15 mouse cellular contexts compared by ENCODE assay signal in the genomic region with DNA sequence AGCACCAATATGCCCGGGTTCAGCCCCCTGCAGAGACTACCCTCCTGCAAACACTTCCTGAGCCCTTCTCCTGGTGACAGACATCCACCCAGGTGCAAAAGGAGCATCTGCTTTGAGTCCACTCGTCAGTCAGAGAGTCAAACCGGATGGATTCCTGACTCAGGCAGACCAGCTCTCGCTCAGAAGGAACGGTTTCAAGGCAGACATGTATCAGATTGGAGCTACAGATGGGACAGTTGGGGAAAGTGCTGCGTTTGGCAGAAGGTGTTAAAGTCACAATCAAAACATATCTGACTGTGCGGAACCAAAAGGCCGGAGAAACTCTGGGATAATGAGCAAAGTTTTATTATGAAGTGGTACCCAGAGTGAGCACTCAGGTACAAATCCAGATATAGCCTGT. TPM values are rescaled to one million over a fixed set of nuclear protein-coding genes. Genes with fewer than 3 reads are reported as not detected.
A peak's percentile ranks its signal among the peaks of the same experiment; 100 is the strongest.
DNase-seq lines count a peak whose midpoint lies in the region; ATAC-seq and TF ChIP-seq lines count a peak whose summit lies in the region.
"Had no signal": no experiment of that assay in that cellular context is flagged by ENCODE, and none has a peak within 500 bp of the region (broad histone marks: within the 10 kb centered on the region; RNA-seq: fewer than 3 reads in every experiment).

No protein-coding gene starts in this region.

- DNase-seq in hindbrain, embryonic 14.5 days (ENCODE audit: low spot score) = no peak
- peak; percentile 63 to 65 for DNase-seq in layer of hippocampus, adult 2 months (ENCODE audit: low spot score in 2 of 2)
- no peak for DNase-seq in left cerebral cortex, adult 9 months (ENCODE audit: low spot score in 2 of 2)
- DNase-seq in cerebellum, adult 9-11 months = no peak
- no peak for DNase-seq in left cerebral cortex, postnatal 4 days
- DNase-seq: cerebellum, adult 9-10 months; gastrocnemius, postnatal 10 days; kidney, postnatal 10 days; liver, postnatal 0 days; lung, postnatal 4 days had no signal

- H3K9me3 ChIP-seq in hindbrain, embryonic 13.5 days = no peaks in the 10 kb centered on the region
- no peaks in the 10 kb centered on the region for H3K9me3 ChIP-seq in hindbrain, embryonic 14.5 days (ENCODE audit: control insufficient read depth, low read length)
- H3K9me3 ChIP-seq in embryonic facial prominence, embryonic 13.5 days = no peaks in the 10 kb centered on the region
- H3K9me3 ChIP-seq in limb, embryonic 13.5 days = no peaks in the 10 kb centered on the region
- H3K9me3 ChIP-seq: midbrain, embryonic 12.5 days had no signal

- 82% methylated on average over 8 of the region's 8 CpGs for WGBS in hindbrain, embryonic 13.5 days
- 83% methylated on average over 8 of the region's 8 CpGs for WGBS in hindbrain, embryonic 14.5 days
- 73% methylated on average over 8 of the region's 8 CpGs for WGBS in embryonic facial prominence, embryonic 13.5 days
- WGBS in limb, embryonic 13.5 days = 59% methylated on average over 8 of the region's 8 CpGs

- no peak for TF ChIP-seq CTCF in layer of hippocampus, adult 2 months (conservative IDR thresholded peaks at IDR 0.05)

- ATAC-seq in hindbrain, embryonic 13.5 days (ENCODE audit: low FRiP score) = no peak
- no peak for ATAC-seq in hindbrain, embryonic 14.5 days (ENCODE audit: low FRiP score)
- no peak for ATAC-seq in embryonic facial prominence, embryonic 13.5 days (ENCODE audit: insufficient number of reproducible peaks, insufficient read depth, low FRiP score, low TSS enrichment, low read depth)
- ATAC-seq in limb, embryonic 13.5 days (ENCODE audit: low FRiP score, low read depth) = no peak
- ATAC-seq: inflammation-experienced regulatory T-cells, adult 6 months; liver, postnatal 0 days had no signal

- H3K27me3 ChIP-seq in hindbrain, embryonic 13.5 days = no peaks in the 10 kb centered on the region
- no peaks in the 10 kb centered on the region for H3K27me3 ChIP-seq in hindbrain, embryonic 14.5 days (ENCODE audit: control insufficient read depth, insufficient read depth, low read length)
- H3K27me3 ChIP-seq in embryonic facial prominence, embryonic 13.5 days = no peaks in the 10 kb centered on the region
- no peaks in the 10 kb centered on the region for H3K27me3 ChIP-seq in limb, embryonic 13.5 days
- H3K27me3 ChIP-seq: midbrain, embryonic 12.5 days had no signal

- intact Hi-C loops in left cerebral cortex, postnatal 4 days (cut with DNase I) = no loop called here

- H3K4me3 ChIP-seq in hindbrain, embryonic 13.5 days = no peak overlapping the region
- H3K4me3 ChIP-seq in hindbrain, embryonic 14.5 days (replicated peaks; ENCODE audit: low read length) = no peak overlapping the region
- H3K4me3 ChIP-seq in embryonic facial prominence, embryonic 13.5 days = no peak overlapping the region
- no peak overlapping the region for H3K4me3 ChIP-seq in layer of hippocampus, adult 2 months
- no peak overlapping the region for H3K4me3 ChIP-seq in limb, embryonic 13.5 days
- H3K4me3 ChIP-seq: midbrain, embryonic 12.5 days had no signal

- no peak overlapping the region for H3K4me2 ChIP-seq in hindbrain, embryonic 13.5 days
- no peak overlapping the region for H3K4me2 ChIP-seq in hindbrain, embryonic 14.5 days (replicated peaks)
- no peak overlapping the region for H3K4me2 ChIP-seq in embryonic facial prominence, embryonic 13.5 days
- H3K4me2 ChIP-seq in limb, embryonic 13.5 days (replicated peaks) = peak overlapping the region; percentile 46
- H3K4me2 ChIP-seq: midbrain, embryonic 12.5 days had no signal

- H3K9ac ChIP-seq in hindbrain, embryonic 13.5 days = peak overlapping the region; percentile 35; the same call in 1 of the 2 replicates
- H3K9ac ChIP-seq in hindbrain, embryonic 14.5 days = no peak overlapping the region
- H3K9ac ChIP-seq in embryonic facial prominence, embryonic 13.5 days = 0 out of 2 replicates have a peak overlapping the region, but pooled peaks have one; percentile 16
- H3K9ac ChIP-seq in limb, embryonic 13.5 days = peak overlapping the region; percentile 1; the same call in 1 of the 2 replicates
- H3K9ac ChIP-seq: liver, postnatal 0 days; midbrain, embryonic 12.5 days had no signal

- H3K27ac ChIP-seq in hindbrain, embryonic 13.5 days = no peak overlapping the region
- H3K27ac ChIP-seq in hindbrain, embryonic 14.5 days = no peak overlapping the region
- 0 out of 2 replicates have a peak overlapping the region, but pooled peaks have one; percentile 48 for H3K27ac ChIP-seq in embryonic facial prominence, embryonic 13.5 days
- H3K27ac ChIP-seq in layer of hippocampus, adult 2 months = peak overlapping the region; percentile 73
- peak overlapping the region; percentile 49; the same call in 1 of the 2 replicates for H3K27ac ChIP-seq in limb, embryonic 13.5 days
- H3K27ac ChIP-seq: midbrain, embryonic 12.5 days had no signal

- peaks cover 22% of the 10 kb centered on the region for H3K4me1 ChIP-seq in hindbrain, embryonic 13.5 days (replicated peaks)
- no peaks in the 10 kb centered on the region; the same call in 1 of the 2 replicates for H3K4me1 ChIP-seq in hindbrain, embryonic 14.5 days (replicated peaks; ENCODE audit: control insufficient read depth, insufficient read depth, low read length)
- peaks cover 18% of the 10 kb centered on the region for H3K4me1 ChIP-seq in embryonic facial prominence, embryonic 13.5 days
- peaks cover 18% of the 10 kb centered on the region for H3K4me1 ChIP-seq in limb, embryonic 13.5 days

- H3K36me3 ChIP-seq in hindbrain, embryonic 13.5 days = peaks cover 29% of the 10 kb centered on the region
- H3K36me3 ChIP-seq in hindbrain, embryonic 14.5 days (replicated peaks; ENCODE audit: control insufficient read depth, insufficient read depth) = peaks cover 14% of the 10 kb centered on the region; the same call in 1 of the 2 replicates
- H3K36me3 ChIP-seq in embryonic facial prominence, embryonic 13.5 days = peaks cover 27% of the 10 kb centered on the region
- peaks cover 40% of the 10 kb centered on the region for H3K36me3 ChIP-seq in limb, embryonic 13.5 days

RNA-seq across cellular contexts. Expression of a gene that starts 29.1 kb away (rescaled TPM):
- polyA plus RNA-seq in hindbrain, embryonic 13.5 days (2015; fragmentation: Nextera tagmentation; extraction: Ambion mirVana) = 12.4 and 15.8 TPM in 2 replicates
- 8.9 and 11.5 TPM in 2 replicates for polyA plus RNA-seq in hindbrain, embryonic 14.5 days (2014; fragmentation: Nextera tagmentation; extraction: Ambion mirVana)
- polyA plus RNA-seq in embryonic facial prominence, embryonic 13.5 days (2015; fragmentation: Nextera tagmentation; extraction: Ambion mirVana) = 33.8 and 34.3 TPM in 2 replicates
- 10 to 100 TPM; 13.6 TPM for total RNA-seq in layer of hippocampus, adult 2 months (2021)
- polyA plus RNA-seq in limb, embryonic 13.5 days (2015; fragmentation: Nextera tagmentation; extraction: Ambion mirVana) = 31.6 and 37.7 TPM in 2 replicates
- total RNA-seq in left cerebral cortex, postnatal 4 days (2021) = 10 to 100 TPM; 21.6 to 24.0 TPM

RNA-seq across cellular contexts. Expression of a gene that starts 39.0 kb away (rescaled TPM):
- 46.4 and 50.3 TPM in 2 replicates for polyA plus RNA-seq in hindbrain, embryonic 13.5 days (2015; fragmentation: Nextera tagmentation; extraction: Ambion mirVana)
- polyA plus RNA-seq in hindbrain, embryonic 14.5 days (2014; fragmentation: Nextera tagmentation; extraction: Ambion mirVana) = 46.0 and 50.3 TPM in 2 replicates
- polyA plus RNA-seq in embryonic facial prominence, embryonic 13.5 days (2015; fragmentation: Nextera tagmentation; extraction: Ambion mirVana) = 34.4 and 35.5 TPM in 2 replicates
- total RNA-seq in layer of hippocampus, adult 2 months (2021) = 10 to 100 TPM; 76.6 to 80.3 TPM
- 33.9 and 36.0 TPM in 2 replicates for polyA plus RNA-seq in limb, embryonic 13.5 days (2015; fragmentation: Nextera tagmentation; extraction: Ambion mirVana)
- total RNA-seq in left cerebral cortex, postnatal 4 days (2021) = 10 to 100 TPM; 76.6 to 79.3 TPM

Comparison
In these comparisons a context has a peak if more than half of its experiments do, and no peak if none do; other contexts are left out.
1. H3K27ac ChIP-seq: peak in embryonic facial prominence, embryonic 13.5 days (single experiment), layer of hippocampus, adult 2 months (single experiment) and limb, embryonic 13.5 days (single experiment); none in hindbrain, embryonic 13.5 days (single experiment) and hindbrain, embryonic 14.5 days (single experiment).
2. DNase-seq: peak in layer of hippocampus, adult 2 months (2 of 2); none in hindbrain, embryonic 14.5 days (single experiment), left cerebral cortex, adult 9 months (0 of 2), cerebellum, adult 9-11 months (single experiment) and left cerebral cortex, postnatal 4 days (single experiment).